Mouse (Mus musculus) lung, postnatal 0 days (tissue): ENCODE measurements around the gene Olfr288.

Experiments
- CTCF ChIP-seq: IDR thresholded peaks from 2 replicates; pipeline ENCODE4 v1.5.1; 2016; ENCODE audit warnings: antibody characterized with exemption, mild to moderate bottlenecking
- EP300 ChIP-seq: IDR thresholded peaks from 2 replicates; pipeline ENCODE4 v1.6.1; 2016; ENCODE audit warnings: antibody characterized with exemption, mild to moderate bottlenecking, control low read depth

DNA sequence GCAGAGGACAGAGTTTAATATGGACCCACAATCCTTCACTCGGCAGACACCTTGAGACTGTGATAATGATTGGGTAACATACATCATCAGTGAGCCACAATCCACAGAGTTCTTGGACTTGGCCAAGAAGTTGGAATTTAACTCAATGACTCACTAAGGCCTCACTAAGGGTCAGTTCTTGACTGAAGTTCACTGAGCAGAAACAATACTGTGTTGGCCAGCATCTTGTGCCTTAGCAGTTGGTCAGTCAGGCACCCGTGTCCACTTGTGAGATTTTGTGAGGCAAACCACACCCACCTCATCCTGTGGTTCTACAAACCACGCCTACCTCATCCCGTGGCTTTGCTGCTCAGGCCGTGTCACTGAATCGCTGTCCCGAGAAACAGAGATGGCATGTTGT is 14.3 kb upstream of the Olfr288 start:
- TF ChIP-seq CTCF (no peak), EP300 (no peak)
